Mouse (Mus musculus): ENCODE results near the gene Capza1.
"Not testable (repeated sequence)": the region's sequence is repeated elsewhere in the genome, so short reads cannot be mapped to it uniquely, and the experiment has no call there.

Capza1 gene

DNA sequence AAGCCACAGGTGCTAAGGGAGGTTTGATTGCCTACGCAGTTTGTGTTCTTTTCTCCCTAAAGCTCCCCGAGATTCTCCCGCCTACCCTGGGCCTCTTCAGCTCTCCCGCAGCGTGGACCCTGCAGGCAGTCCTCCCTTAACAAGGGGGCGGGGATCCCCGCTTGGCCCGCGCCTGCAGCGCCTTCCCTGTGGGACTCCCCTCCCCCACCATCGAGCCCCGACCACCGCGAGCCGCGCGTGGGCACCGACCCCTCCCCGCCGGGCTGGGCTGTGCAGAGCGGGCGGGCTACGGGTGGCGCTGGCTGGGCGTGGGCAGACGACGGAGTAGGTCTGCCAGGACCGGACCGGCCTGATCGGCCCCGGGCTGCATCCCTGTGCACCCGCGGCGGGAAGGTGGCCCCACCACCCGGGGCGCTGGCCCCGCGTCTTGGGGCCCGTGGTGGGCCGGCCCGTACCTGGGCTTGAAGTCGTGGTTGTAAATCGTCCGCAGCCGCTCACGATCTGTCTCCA, 46.8 kb downstream of the Capza1 start:
- peak; percentile 38 to 73 for DNase-seq (ENCODE audit: low spot score in 2 of 2)

DNA sequence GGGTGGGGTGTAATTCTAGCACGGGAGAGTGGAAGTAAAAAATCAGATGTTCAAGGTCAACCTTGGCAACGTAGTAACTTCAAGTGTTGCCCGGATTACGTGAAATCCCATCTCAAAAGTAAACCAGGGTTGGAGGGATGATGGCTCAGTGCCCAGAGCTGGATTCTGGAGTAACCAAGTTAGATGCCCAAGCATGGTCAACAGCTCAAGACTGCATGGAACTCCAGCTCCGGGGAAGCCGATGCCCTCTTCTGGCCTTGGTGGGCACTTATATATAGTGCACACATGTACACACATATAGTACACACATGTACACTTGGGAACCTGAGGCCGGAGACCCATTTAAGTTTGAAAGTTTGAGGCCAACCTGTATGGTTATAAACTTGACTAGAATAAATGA, 48.2 kb downstream of the Capza1 start:
- DNase-seq (ENCODE audit: low spot score in 2 of 2) = no peak

DNA sequence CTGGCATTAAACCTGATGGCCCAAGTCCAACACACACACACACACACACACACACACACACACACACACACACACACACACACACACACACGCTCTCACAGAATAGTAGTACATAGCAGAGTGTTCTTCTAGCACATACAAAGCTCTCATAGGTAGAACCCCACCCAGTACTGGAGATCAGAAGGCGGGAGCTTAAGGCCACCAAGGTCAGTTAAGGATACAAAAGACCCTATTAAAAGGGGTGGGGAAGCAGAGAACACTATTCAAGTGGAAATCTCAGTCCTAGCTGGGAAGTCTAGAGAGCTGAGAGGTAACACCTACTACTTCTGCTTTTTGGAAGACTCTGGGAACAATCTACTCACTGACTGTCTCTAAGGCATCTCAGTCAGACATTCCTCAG, 49.0 kb downstream of the Capza1 start:
- DNase-seq (ENCODE audit: low spot score in 2 of 2) = no peak

DNA sequence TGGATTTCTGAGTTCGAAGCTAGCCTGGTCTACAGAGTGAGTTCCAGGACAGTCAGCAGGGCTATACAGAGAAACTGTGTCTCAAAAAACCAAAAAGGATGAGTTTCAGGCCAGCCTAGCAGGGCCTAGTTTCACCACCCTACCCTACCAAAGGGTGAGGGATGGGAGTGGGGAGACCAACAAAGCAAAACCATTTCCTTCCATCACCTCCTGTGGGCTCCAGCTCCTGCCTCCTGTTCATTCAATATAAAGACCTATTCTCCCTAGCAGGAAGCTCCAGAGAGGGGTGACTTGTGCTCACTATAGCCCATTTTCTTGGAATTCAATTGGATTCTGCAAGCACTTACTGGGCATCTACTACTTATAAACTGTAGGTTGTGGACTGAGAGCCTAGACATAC, 49.6 kb downstream of the Capza1 start:
- no peak for DNase-seq (ENCODE audit: low spot score in 2 of 2)

DNA sequence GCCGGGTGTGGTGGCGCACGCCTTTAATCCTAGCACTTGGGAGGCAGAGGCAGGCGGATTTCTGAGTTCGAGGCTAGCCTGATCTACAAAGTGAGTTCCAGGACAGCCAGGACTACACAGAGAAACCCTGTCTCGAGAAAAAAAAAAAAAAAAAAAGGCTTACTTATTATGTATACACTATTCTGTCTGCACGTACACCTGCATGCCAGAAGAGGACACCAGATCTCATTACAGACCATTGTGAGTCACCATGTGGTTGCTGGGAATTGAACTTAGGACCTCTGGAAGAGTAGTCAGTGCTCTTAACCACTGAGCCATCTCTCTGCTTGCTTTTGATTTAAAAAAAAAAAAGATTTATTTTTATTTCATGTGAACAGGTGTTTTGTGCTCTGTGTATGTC, 51.1 kb downstream of the Capza1 start:
- not testable (repeated sequence) for DNase-seq (ENCODE audit: low spot score in 2 of 2)

DNA sequence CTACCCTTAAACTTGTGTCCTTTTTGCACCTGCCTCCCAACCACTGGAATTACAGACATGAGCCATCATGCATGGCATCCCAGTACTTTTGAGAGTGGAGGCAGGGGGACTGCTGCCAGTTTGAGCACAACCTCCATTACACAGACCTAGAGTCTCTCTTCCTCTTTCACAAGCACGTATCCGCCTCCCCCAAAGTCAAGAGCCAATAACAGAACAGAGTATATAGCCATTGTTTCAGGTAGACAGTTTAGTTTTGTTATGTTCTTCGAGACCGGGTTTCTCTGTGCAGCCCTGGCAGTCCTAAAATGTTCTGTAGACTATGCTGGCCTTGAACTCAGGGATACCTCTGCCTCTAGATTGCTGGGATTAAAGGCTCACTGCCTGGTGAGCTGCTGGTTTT, 52.1 kb downstream of the Capza1 start:
- DNase-seq (ENCODE audit: low spot score in 2 of 2) = no peak

DNA sequence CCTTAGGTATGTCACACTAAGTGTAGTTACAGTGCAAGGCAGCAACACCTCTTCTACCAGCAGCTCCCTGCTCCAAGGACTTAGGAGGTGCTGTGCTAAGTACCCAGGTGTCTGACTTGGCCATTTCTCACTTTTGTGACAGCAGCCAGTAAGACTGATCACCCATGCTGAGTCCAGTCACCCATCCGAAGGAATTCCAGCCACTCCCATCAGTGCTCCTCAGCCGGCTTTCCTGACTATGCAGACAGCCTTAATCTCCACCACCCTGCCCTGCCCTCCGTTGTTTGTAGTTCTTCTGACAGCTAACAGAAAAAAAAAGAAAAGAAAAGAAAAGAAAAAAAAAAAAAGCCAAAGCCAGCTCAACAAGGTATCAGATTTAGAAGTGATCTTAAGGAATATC, 52.6 kb downstream of the Capza1 start:
- no peak for DNase-seq (ENCODE audit: low spot score in 2 of 2)

GRCm38 (mm10) chr3:104805539-104805938, 58.8 kb downstream of the Capza1 start:
- no peak for DNase-seq (ENCODE audit: low spot score in 2 of 2)

DNA sequence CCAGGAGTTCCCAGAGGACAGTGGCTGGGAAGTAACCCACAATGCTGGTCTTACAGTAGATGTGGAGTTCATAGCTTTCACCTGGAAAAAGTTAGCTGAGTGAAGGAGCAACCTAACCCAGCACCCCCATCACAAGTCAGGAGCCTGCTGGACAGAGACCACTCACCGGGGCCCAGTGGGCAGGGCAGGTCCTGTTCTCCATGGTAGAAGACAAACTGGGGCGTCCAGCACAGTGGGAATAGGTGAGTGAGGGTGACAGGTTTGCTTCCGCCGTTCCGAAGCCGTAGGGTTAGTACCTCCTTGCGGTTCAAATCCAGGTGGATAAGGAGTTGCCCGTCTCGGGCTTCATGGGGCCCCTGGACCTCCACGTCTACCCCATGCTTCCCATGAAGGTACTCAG, 60.0 kb downstream of the Capza1 start:
- DNase-seq (ENCODE audit: low spot score in 2 of 2) = no peak

DNA sequence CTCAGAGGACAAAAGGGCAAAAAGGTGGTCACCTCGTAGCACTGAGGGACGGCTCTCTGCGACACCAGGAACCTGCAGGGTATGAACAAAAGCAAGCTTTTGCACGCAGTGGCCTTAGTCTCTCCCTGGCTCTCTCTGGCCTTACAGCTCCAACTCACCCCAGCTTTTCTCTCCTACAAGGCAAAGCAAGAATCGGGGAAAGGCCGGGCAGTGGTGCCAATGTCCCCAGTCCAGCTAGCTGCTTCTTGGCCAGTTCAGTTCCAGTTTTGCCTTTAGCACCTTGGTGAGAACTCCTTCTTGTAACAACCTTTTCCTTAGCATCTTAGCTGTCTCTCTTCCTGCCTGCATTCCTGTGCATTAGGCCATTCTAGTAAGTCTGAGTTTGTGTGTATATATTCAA, 62.8 kb downstream of the Capza1 start:
- DNase-seq (ENCODE audit: low spot score in 2 of 2) = no peak

GRCm38 (mm10) chr3:104800681-104801080, 63.6 kb downstream of the Capza1 start:
- no peak for DNase-seq (ENCODE audit: low spot score in 2 of 2)

GRCm38 (mm10) chr3:104796430-104797082, 67.7 kb downstream of the Capza1 start:
- DNase-seq (ENCODE audit: low spot score in 2 of 2) = no peak

DNA sequence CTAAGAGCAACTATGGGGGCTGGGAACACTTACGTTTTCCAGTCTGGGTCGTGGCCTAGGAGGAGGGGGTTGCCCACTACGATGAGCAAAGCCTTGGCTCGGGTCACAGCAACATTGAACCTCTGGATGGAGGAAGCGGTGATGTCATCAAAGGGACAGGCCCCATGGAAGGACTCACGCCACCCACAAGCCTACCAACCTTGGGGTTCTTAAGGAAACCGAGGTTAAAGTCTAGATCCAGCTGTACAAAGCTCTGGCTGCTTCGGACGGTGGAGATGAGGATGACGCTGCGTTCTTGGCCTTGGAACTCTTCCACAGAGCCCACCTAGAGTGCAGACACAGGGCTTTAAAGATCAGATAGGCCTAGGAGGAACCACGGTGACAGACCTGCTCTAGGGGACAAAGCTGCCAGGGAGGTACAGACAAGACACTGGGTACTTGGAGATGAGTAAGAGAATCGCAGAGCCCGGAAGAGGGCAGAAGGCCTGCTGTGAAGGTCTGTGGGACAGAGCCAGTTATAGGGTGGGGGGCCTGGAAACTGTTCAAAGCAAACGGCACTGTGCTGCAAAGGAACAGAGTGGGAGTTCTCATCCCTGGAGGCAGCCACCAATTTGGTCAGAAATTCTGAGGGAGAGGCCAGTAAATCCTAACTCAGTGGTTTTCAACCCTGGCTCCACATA, 68.5 kb downstream of the Capza1 start:
- DNase-seq (ENCODE audit: low spot score in 2 of 2) = no peak

DNA sequence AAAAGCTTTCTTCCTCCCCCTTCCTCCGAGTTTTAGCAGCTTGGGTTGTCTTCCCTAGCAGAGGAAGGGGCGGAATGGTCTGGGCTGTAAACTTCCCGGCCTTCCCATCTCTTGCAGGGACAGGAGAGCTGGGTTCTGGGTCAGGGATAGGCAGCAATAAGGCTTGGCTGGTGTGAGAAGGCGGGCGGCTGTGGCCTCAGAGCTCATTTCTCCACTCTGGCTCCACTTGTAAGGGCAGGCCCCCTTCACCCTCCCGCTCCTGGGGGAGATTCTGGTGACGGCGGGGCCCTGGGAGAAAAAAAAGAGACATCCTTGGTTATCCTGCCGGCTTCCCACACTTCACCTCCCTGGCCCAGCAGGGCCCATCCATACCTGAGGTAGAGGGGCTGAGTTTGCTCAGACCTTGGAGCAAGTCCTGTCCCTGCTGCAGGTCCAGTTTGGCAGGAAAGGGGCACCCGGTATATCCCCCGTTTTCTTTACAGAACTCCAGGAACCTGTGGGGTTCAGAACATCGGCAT, 69.3 kb downstream of the Capza1 start:
- DNase-seq (ENCODE audit: low spot score in 2 of 2) = no peak

GRCm38 (mm10) chr3:104793871-104794828, 70.2 kb downstream of the Capza1 start:
- DNase-seq (ENCODE audit: low spot score in 2 of 2) = peak; percentile 68 to 83

- DNase-seq (ENCODE audit: low spot score in 2 of 2) = no peak
Observed at GRCm38 (mm10) chr3:104792360-104793270, 71.7 kb downstream of the Capza1 start.

DNA sequence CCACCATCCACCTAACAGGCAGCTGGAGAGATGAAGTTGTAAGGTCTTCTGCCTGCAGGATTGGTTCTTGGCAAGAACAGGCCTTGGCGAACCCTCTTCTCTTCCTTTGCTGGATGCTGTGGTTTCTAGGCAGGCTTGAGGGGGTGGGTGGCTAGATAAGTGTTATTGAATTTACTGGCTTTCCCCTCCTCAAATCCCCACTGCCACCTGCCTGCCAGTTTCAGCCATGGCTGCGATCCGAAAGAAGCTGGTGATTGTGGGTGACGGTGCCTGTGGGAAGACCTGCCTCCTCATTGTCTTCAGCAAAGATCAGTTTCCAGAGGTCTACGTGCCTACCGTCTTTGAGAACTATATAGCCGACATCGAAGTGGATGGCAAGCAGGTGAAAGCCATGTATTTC, 72.6 kb downstream of the Capza1 start:
- no peak for DNase-seq (ENCODE audit: low spot score in 2 of 2)

DNA sequence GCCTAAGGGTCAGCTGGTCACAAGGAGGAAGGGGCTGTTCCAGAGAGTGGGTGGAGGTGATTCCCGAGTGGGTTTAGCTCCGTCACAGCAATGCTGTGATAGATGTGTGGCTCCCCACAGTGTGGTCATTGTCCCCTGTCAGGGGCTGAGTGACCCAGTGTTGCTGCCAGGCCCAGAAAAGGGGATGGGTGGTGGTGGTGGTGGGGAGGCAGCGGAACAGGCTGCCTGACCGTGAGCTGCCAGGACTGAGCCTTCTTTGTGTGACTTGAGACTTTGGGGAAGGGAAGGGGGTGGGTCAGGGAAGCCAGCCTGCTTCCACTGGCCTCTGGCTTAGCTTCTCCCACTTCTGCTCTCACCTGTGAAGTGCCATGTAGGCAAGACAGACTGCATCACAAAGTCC, 73.3 kb downstream of the Capza1 start:
- no peak for DNase-seq (ENCODE audit: low spot score in 2 of 2)

DNA sequence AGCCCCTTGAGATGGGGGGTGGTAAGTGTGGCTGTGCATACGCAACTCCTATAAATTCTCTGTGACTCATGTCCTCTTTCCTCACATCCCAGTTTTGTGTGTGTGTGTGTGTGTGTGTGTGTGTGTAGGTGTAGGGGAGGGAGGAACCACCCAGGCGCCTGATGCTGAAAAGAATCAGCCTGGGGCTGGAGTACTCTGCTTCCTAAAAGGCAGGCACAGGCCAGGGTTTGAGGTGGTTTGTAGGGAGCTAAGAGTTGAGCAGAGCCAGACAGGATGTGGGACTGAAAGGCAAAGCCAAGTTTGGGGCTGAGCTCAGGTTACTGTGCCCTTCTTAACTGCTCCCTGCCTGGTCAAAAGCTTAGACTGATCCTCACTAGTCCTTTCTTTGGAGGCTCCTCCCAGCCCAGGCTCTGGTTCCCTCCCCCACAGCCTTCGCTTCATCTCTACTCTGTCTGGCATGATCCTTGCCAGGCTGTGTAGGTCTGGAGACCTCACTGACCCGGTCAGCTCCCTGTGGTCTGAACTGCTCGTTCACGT, 73.8 kb downstream of the Capza1 start:
- DNase-seq (ENCODE audit: low spot score in 2 of 2) = no peak

GRCm38 (mm10) chr3:104789822-104790221, 74.5 kb downstream of the Capza1 start:
- no peak for DNase-seq (ENCODE audit: low spot score in 2 of 2)

DNA sequence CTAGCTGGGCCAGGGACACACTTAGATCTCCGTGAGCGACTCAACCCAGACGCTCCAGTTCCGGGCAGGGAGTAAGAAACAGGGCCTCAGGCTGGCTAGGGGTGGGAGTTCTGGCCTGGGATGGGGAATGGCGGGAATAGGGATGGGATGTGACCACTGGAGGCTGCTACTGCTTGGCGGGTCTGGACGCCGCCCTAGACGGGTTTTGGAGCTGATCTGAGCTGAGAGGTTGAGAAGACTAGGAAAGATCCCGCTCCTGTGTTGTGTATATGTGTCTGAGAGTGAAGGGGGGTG, 75.0 kb downstream of the Capza1 start:
- no peak for DNase-seq (ENCODE audit: low spot score in 2 of 2)
